Mouse (Mus musculus): ENCODE measurements around the gene Cfap97d1. TPM values are rescaled to one million over a fixed set of nuclear protein-coding genes. Genes with fewer than 3 reads are reported as not detected.

Gene Cfap97d1
- not detected for total RNA-seq (2021)

- intact Hi-C loops (cut with DNase I) = no loop called here
- peak; percentile 92 to 93 for DNase-seq (ENCODE audit: low spot score in 2 of 2)
These were observed at the start of gene Cfap97d1 for GRCm38 (mm10) chr11:101984054-101985025. TSS of gene Cfap97d1 (plus strand) at chr11:101984279.

GRCm38 (mm10) chr11:101935743-101936142 is 48.3 kb upstream of the Cfap97d1 start:
- DNase-seq (ENCODE audit: low spot score in 2 of 2) = no peak

GRCm38 (mm10) chr11:101936421-101936820 is 47.7 kb upstream of the Cfap97d1 start:
- DNase-seq (ENCODE audit: low spot score in 2 of 2) = no peak
- intact Hi-C loops (cut with DNase I) = no loop called here

More at GRCm38 (mm10) chr11:101935743-101936142, 48.3 kb upstream of the Cfap97d1 start:
- intact Hi-C loops (cut with DNase I) = no loop called here

GRCm38 (mm10) chr11:101937108-101937507 is 47.0 kb upstream of the Cfap97d1 start:
- intact Hi-C loops (cut with DNase I) = no loop called here
- DNase-seq (ENCODE audit: low spot score in 2 of 2) = no peak

- DNase-seq (ENCODE audit: low spot score in 2 of 2) = no peak
- intact Hi-C loops (cut with DNase I) = no loop called here
These were observed 41.0 kb upstream of the Cfap97d1 start for GRCm38 (mm10) chr11:101943055-101943454.

- intact Hi-C loops (cut with DNase I) = no loop called here
- no peak for DNase-seq (ENCODE audit: low spot score in 2 of 2)
These were observed 37.6 kb upstream of the Cfap97d1 start for GRCm38 (mm10) chr11:101946525-101946924.

- intact Hi-C loops (cut with DNase I) = no loop called here
- DNase-seq (ENCODE audit: low spot score in 2 of 2) = no peak
These were observed 34.1 kb upstream of the Cfap97d1 start for GRCm38 (mm10) chr11:101950021-101950420.

- intact Hi-C loops (cut with DNase I) = no loop called here
- DNase-seq (ENCODE audit: low spot score in 2 of 2) = no peak
These were observed 31.3 kb upstream of the Cfap97d1 start for GRCm38 (mm10) chr11:101952541-101953341.

- intact Hi-C loops (cut with DNase I) = no loop called here
- no peak for DNase-seq (ENCODE audit: low spot score in 2 of 2)
These were observed 30.6 kb upstream of the Cfap97d1 start for GRCm38 (mm10) chr11:101953441-101953840.

GRCm38 (mm10) chr11:101957476-101957875 is 26.6 kb upstream of the Cfap97d1 start:
- DNase-seq (ENCODE audit: low spot score in 2 of 2) = no peak
- intact Hi-C loops (cut with DNase I) = no loop called here

- no peak for DNase-seq (ENCODE audit: low spot score in 2 of 2)
- intact Hi-C loops (cut with DNase I) = no loop called here
These were observed 21.0 kb upstream of the Cfap97d1 start for GRCm38 (mm10) chr11:101963043-101963442.

- intact Hi-C loops (cut with DNase I) = no loop called here
- DNase-seq (ENCODE audit: low spot score in 2 of 2) = no peak
These were observed 20.4 kb upstream of the Cfap97d1 start for GRCm38 (mm10) chr11:101963473-101964291.

GRCm38 (mm10) chr11:101964647-101965046 is 19.4 kb upstream of the Cfap97d1 start:
- no peak for DNase-seq (ENCODE audit: low spot score in 2 of 2)
- intact Hi-C loops (cut with DNase I) = loop anchor here (5.0 kb wide), 1 partner anchor 152 kb away; no protein-coding TSS in a partner anchor

GRCm38 (mm10) chr11:101965553-101965952 is 18.5 kb upstream of the Cfap97d1 start:
- DNase-seq (ENCODE audit: low spot score in 2 of 2) = no peak
- intact Hi-C loops (cut with DNase I) = loop anchor here (5.0 kb wide), 1 partner anchor 153 kb away; no protein-coding TSS in a partner anchor

GRCm38 (mm10) chr11:101966965-101967614 is 17.0 kb upstream of the Cfap97d1 start, which contains the start of gene Sost:
TSS of gene Sost (minus strand) at chr11:101967015.
- intact Hi-C loops (cut with DNase I) = loop anchor here (5.0 kb wide), 1 partner anchor 155 kb away; no protein-coding TSS in a partner anchor
- DNase-seq (ENCODE audit: low spot score in 2 of 2) = no peak

- DNase-seq (ENCODE audit: low spot score in 2 of 2) = no peak
- intact Hi-C loops (cut with DNase I) = loop anchor here (5.0 kb wide), 1 partner anchor 156 kb away; no protein-coding TSS in a partner anchor
These were observed 15.8 kb upstream of the Cfap97d1 start for GRCm38 (mm10) chr11:101968311-101968710.

GRCm38 (mm10) chr11:101968791-101969190 is 15.3 kb upstream of the Cfap97d1 start:
- peak; percentile 75 to 80 for DNase-seq (ENCODE audit: low spot score in 2 of 2)
- intact Hi-C loops (cut with DNase I) = loop anchor here (1.0 to 5.0 kb wide), 2 partner anchors 49 to 156 kb away; no protein-coding TSS in a partner anchor

GRCm38 (mm10) chr11:101969835-101970234 is 14.2 kb upstream of the Cfap97d1 start:
- intact Hi-C loops (cut with DNase I) = loop anchor here (1.0 to 5.0 kb wide), 2 partner anchors 51 to 158 kb away; no protein-coding TSS in a partner anchor
- no peak for DNase-seq (ENCODE audit: low spot score in 2 of 2)
